Mouse (Mus musculus): ENCODE measurements around the gene Meaf6.

Meaf6 gene

GRCm38 (mm10) chr4:125145213-125145612 is 60.3 kb downstream of the Meaf6 start:
- DNase-seq, result peak in 1 of 2 experiments; percentile 21

- no peak for DNase-seq
Observed at GRCm38 (mm10) chr4:125147970-125148369, 63.0 kb downstream of the Meaf6 start.

GRCm38 (mm10) chr4:125149460-125149859 is 64.5 kb downstream of the Meaf6 start:
- DNase-seq, result peak in 1 of 2 experiments; percentile 8

DNA sequence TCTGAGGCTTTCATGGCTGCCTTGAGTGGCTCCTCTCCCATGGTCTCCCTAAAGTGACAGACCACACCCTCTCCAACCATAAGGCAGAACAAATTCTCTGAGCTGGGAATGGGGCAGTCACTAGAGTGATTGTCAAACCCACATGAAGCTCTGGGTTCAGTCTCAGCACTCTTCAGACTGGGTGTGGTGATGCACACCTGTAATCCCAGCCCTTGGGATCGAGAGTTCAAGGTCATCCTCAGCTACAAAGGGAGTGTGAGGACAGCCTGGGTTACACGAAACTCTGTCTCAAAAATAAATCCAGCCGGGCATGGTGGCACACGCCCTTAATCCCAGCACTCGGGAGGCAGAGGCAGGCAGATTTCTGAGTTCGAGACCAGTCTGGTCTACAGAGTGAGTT is 67.5 kb downstream of the Meaf6 start:
- DNase-seq, result no peak

DNA sequence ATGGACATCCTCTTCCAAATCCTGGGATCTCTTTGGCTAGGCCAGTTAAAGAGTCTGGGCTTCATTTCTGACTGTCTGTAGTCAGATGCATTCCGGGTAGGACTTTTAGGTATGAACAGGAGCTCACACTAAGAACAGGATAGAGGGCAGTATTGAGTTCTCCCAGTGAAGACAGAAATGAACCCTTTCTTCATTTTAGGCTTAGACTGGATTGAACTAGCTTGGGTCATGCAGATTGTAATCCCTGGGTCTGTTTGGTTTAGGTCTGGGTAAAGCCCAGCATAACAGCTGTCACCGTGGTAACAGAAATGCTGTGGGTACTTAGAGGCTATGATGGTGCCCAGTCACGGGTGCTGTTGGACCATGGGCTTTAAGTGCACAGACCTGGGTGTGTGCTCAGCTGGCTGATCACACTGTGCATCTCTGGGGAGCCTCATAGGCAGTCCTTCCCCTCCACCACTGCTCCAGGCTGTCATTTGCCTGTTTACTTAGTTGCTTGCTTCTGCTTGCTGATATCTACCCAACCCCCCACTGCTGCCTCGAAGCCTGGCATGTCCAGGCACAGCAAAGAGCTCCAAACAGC is 68.8 kb downstream of the Meaf6 start:
- no peak for DNase-seq

DNA sequence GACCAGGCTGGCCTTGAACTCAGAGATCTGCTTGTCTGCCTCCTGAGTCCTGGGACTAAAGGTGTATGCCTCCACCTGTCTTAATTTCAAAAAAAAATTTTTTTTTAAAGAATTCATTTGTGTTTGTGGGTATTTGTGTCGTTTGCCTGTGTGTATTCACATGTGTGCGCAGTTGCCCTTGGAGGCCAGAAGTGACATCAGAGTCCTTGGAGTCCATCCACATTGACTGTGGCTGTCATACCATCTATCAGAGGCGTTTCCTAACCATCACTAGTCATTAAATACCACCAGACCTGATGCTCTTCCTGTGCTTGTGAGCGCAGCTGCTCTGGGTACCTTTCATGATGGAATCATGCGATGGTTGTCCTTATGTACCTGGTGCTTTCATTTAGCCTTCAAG is 70.7 kb downstream of the Meaf6 start:
- no peak for DNase-seq

GRCm38 (mm10) chr4:125157322-125157721 is 72.4 kb downstream of the Meaf6 start:
- DNase-seq, result no peak

DNA sequence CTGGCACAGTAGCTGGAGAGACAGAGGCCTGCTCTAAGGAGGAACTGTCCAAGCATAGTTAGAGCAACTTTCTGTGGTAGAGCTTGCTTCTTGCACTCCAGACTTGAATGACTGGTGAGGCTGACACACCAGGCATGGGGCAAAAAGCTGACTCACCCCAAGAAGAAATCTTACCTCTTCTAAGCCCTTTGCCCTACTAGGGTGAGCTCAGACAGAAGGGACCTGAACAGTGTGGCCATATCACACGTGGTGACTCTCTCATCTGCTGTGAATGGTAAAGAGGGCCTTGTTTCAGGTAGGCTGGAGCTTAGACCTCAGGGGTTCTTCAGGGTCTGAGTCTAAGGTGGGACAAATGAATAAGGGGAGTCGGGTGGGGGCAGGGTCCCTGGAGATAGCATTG is 73.1 kb downstream of the Meaf6 start:
- no peak for DNase-seq

DNA sequence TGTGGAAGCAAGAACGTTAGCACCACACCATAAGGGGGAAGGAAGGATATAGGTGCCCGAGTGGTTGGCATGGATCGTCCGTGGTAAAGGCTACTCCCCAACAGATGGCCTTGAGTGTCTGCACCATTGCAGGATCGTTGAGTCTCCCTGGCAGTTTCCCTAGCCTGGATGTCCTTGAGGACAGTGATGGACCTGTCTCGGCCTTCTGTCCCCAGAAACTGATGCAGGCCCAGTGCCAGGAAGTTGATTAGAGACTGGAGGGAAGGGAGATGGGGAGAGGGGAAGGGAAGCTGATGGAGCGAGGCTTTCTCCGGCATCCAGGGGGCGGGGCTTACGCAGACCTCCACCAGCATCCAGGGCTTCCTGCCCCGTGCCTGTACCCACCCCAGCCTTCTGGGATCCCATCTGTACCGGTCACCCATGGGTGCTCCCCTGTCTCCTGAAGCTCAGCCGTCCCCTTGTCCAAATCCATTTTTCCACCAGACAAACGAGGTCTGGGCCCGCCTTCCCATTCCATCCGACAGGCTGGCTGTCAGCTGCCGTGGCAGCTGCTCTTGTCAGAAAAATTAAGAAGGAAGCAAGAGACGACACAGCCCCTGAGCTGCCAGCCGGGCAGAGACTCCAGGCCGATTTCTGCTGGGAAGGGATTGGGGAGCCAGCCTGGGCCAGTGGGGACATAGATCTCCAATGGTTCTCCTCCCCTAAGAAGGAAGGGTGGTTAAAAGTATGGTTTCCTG is 73.8 kb downstream of the Meaf6 start:
- no peak for DNase-seq

- DNase-seq, result peak; percentile 84 to 94
Observed at GRCm38 (mm10) chr4:125160320-125160950, 75.5 kb downstream of the Meaf6 start.

- DNase-seq, result no peak
Observed at GRCm38 (mm10) chr4:125160951-125161331, 76.0 kb downstream of the Meaf6 start.

DNA sequence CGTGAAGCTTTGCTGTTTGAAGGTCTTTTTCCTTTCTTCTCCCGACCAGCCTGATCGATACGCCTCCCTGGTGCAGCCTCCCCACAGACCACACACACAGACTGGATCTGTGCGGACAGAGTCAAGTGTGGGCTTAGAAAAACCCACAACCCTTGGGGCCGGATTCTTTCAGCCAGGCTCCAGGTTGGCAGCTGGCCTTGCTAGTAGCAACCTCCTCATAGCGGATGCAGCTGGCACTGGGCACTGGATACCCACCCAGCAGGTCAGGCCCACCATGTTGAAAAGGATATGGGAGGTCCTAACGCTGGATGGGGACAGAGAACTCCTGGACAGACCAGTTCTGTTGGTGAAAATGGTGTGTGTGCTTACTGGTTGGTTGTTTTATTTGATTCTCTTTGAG is 76.5 kb downstream of the Meaf6 start:
- DNase-seq, result no peak

DNA sequence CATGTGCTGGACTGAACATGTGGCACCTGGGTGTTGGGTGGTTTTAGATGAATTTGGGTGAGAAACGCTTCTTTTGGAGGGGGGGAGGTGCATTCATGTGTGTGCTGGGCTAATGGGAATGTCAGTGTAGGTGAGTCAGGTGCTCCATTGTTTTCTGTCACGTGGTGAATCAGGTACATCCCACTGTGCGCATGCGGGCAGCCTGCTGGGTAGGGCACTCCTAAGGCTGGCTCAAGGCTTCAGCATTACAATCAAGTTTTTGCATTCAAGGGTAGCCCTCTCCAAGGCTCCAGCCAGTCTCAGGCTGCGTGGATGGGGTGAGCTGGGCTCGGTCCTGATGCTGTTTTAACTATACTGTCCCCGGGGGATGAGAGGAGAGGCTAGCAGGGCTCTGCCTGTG is 77.8 kb downstream of the Meaf6 start:
- no peak for DNase-seq

All from kidney, postnatal 36 days (tissue).